Mouse (Mus musculus) spleen, embryonic (tissue): Measurements from ENCODE around the gene Bcor.

Experiments used
- CTCF ChIA-PET: fragments of 350-600 bp; sonication (Branson Sonifier 250); formaldehyde crosslinking; loops from one replicate; lab custom pipeline; 2022; lab: Charles Lee

Bcor gene

GRCm38 (mm10) chrX:11987602-11988001, 172.6 kb downstream of the Bcor start:
- CTCF ChIA-PET: no interaction called here
